Mouse (Mus musculus) thymus, postnatal 4 days (tissue): Measurements from ENCODE around the gene Adgrb3.
"Not testable (repeated sequence)": the region's sequence is repeated elsewhere in the genome, so short reads cannot be mapped to it uniquely, and the experiment has no call there.

ENCODE experiments used
- DNase-seq: peaks from one replicate; pipeline ENCODE4 v3.0.0; 2021

Adgrb3 gene

DNA sequence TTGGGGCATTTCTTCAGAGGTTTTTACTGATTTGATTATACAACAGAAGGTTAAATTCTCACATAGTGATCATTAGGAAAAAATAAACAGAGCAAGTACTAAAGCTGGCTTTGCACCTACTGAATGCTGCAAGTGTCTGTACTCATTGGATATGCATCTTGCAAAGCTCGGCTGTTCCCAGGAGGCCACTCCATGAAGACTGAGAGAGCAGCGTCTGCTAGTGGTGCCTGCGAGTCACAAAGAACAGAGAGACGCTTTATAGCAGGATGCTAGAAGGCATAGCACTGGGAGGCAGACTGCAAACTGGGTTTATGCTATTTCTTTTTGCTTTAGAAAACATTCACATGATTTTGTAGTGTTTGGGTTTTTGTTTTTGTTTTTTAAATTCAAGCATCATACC lies 325.2 kb downstream of the Adgrb3 start:
- DNase-seq, result no peak

DNA sequence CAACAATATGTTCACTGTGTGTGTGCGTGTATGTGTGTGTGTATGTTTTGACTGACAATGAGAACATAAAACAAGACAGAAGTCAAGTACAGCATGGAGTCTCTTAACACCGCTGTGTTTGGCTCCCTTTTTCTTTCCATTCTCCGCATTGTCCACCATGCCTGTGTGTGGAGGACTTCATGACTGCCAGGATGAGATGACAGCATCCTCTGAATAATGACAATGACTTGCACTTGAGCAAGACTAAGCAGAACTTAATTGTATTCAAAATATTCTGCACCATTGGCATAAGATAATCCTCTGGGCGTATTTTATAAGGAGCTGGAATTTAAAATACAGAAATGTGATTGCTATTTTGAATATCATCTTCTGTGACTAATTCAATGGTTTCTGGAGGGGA lies 326.0 kb downstream of the Adgrb3 start:
- no peak for DNase-seq

DNA sequence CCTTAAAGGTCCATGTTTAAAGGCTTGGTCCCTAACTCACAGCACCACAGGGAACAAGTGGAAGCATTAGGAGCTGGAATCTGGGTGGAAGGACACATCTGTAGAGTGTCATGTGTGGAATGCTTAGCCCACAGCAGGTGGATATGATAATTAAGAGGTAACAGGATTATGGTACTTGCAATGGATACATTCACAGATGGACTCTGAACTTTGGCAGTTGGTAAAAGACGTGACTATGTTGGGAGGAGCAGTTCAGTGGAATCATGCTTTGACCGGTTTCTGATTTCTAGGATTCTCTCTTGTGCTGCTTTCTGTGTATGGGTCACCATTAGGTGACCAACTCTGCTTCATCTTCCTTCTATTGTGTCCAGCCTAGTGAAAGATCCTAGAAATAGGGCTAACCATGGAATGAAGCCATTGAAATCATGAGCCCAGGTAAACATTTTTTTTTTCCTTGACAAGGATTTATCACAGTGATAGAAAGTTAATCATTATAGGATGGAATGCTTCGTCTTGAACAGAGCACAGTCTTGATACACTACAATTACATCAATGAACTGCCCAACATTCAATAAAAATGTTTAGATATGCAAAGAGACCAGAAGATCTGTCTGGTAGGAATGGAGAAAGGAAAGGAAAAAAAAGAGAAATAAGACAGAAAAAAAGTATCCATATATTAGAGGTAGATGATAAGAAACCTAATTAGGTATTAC lies 334.1 kb downstream of the Adgrb3 start:
- no peak for DNase-seq

DNA sequence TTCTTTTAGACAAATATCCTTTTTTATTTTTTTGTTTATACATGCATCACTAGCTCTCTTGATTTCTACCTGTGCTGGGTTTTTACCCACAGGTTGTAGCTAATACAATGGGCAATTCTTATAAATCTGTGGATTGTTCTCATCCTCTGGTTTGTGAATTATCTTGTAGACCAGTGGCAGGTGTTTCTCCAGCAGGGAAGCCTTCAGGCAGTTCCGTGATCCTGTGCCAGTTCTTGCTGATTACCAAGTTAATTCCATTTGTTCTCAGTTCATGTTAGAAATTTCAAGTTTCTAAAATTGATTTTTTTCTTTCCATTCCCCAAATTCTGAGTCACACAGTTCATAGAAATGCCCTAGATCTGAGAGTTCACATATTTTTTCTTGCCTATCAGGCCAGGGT lies 338.0 kb downstream of the Adgrb3 start:
- no peak for DNase-seq

DNA sequence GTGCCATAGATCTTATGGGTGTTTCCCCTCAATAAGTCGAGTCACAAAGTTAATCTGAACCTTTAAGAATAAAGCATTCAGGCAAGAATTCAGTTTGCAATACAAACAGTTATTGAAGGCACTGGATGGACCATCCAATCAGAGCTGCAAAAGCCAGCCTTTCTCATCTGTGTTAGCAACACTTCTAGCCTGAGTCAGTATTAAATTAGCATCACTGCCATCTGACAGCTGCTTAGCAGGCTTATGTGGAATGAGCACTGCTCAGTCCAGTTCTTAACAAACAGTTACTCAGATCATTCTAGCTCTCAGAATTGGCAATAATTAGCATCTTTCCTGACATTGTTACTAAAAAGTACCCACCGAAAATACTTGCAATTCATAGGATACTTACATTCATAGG lies 339.3 kb downstream of the Adgrb3 start:
- DNase-seq, result no peak

DNA sequence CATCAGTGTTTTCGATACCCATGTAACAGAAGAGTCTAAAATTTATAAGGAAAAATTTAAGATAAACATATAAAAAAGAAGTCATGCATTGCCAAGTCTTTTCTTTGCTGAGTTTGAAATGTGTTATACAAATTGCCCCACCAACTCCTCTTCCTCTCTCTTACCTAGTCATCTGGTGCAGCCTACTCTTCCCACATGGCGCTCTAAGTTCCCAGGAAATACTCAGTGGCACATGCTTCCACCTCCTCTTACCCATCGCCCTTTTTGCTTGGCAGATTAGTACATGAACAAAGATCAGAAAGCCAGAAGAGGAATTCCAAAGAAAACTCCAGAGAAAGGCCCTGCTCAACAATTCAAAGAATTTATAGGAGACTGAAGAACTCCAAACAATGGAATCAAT lies 353.8 kb downstream of the Adgrb3 start:
- DNase-seq, result no peak

DNA sequence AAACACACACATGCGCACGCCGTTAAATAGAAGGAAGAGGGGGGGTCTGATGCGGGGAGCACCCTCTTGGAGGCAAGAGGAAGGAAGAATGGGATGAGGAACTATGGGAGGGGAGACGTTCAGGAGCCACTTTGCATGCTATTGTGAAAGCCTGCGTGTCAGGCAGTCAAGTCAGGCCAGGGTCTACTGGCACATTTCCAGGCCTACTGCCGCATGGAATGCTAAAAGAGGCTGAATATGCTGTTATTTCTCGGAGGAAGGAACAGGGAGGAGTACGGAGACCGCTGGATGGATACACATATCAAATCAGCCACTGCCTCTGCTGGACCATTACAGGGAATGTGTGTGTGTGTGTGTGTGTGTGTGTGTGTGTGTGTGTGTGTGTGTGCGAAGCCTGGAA lies 355.0 kb downstream of the Adgrb3 start:
- DNase-seq, result no peak

DNA sequence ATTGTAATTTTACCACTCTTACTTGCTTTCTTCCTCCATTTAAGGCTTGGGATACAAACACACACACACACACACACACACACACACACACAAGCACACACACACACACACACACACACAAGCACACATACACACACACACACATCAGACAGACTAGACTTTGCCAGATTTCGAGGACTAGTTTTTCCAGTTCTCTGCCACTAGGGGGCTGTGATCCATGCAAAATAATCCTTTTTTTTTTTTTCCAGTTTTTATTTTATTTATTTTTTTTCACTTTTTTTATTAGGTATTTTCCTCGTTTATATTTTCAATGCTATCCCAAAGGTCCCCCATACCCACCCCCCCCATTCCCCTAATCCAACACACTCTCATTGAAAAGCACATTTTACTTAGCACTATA lies 357.9 kb downstream of the Adgrb3 start:
- not testable (repeated sequence) for DNase-seq

DNA sequence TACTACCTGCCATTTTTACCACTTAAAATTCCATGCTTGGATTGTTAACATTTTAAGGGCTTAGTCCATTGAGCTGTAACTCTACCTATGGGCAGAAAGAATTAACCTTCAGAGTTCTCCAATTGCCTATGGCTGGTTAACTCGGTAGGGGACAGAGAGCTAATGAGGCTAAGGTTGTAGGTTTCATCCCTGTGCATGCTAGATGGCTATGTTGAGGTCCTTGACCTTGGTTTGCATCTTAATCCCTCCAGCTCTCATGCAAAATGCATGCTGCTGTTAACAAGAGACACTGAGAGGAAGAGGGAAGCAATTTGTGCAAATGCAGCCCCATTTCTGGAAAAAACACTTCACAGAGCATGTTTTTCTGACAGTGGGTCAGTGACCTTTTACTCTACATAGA lies 366.9 kb downstream of the Adgrb3 start:
- no peak for DNase-seq

DNA sequence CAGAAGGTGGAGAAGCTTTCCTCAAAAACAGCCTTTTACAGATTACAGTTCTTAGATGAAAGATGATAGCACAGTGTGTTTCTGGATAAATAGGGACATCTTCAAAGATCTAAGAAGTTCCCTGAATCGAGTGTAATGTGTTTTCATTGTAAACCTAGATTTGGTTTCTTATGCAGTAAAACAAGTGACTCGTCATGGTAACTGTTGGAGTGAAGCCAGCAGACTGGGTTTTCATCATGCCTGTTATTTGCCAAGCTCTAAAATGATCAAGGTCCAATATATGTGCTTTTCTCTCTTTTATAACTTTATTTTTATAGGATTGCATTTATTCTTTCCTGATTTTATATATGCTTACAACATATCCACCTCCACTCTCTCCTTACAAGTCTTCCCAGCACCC lies 394.0 kb downstream of the Adgrb3 start:
- DNase-seq, result no peak

DNA sequence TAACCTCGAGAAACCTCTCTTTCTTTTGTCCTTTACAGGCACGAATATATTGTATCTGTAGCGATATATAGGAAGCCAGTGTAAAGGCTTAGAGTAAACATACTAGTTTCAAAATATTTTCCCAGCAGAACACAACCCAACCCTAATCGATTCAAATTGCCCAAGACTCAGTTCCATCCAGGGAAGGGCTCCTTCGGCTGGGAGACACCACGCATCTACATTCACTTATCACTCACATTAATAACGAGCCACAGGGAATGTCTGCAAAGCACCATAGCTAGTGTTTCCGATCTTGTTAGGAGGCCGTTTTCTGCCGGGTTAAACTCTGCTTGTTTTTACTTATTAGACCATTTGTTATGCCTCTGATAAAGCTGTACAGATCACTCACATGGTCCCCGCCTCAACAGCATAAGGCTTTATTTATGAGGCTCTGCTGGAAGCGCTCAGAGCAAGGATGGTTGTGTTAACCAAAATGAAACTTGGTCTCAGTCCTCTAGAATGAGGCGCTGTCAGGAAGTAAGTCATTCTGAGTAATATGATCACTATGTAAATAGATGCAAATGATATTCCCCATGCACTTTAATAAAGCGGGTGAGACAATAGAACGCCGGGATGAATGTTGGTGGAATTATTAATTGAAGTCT lies 399.2 kb downstream of the Adgrb3 start:
- no peak for DNase-seq

DNA sequence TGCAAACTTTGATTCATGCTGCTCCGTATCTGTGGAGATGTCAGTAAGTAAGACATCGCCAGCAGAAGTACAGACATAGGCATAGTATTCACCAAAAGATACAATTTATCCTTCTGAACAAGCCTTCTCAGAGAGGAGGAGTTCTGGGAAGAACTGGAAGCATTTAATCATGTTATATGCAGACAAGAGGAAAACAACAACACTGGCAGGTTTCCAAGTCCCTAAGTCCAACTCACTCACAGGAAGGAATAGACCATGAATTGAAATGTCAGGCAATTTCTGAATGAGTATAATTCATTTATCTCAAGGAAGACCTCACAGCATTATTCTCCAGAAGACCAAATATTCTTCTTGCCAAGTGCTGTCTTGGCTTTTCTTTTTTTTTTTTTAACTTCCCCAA lies 408.8 kb downstream of the Adgrb3 start:
- no peak for DNase-seq

DNA sequence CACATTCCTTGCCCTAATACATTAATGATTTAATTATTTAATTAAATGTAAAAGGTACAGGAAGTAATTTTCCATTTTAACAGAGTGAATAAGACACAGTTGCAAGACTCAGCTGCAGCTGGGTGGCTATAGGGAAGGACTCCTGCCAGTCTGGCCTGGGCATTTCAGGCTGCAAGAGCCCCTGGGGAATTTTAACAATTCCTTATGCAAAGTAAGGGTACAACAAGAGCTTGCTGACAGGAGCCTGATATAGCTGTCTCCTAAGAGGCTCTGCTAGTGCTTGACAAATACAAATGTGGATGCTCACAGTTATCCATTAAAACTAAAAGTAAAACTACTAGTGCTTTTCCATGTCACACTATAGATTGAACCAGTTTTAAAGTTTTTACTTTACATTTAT lies 410.1 kb downstream of the Adgrb3 start:
- DNase-seq, result no peak

DNA sequence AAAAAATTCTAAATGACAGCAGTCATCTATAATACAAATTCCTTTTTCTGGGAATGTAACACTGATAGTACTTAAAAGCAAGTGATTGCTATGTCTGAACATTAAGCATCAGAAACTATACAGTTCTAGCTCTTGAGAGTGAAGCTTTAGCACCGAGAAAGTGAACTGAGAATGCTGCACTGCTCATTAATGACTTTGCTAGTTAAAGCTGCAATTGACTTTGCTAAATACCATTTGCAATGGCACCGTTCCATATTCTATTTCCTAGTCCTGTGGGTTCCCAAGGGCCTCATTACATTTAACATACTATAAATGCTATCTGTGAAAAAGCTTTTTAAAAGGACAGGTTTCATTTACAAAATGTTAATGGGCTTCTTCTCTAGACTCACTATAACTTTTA lies 414.4 kb downstream of the Adgrb3 start:
- DNase-seq, result no peak

DNA sequence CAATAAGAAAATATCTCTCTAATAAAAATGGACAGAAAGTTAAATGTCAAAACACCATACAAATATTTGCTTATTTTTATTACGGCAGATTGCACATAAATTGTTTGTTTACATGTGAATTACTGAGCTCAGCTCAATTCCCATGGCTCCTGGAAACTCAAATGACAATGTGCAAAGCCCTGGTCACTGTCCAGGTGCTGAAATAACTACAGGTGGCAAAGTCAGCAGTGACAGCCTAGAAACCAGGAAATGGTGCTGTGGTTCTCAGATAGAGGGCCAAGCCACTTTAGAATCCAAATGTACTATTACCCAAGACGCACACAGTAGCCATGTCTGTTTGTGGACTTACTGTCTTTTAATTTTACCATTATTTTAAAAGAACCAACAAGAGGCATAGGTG lies 465.3 kb downstream of the Adgrb3 start:
- no peak for DNase-seq

DNA sequence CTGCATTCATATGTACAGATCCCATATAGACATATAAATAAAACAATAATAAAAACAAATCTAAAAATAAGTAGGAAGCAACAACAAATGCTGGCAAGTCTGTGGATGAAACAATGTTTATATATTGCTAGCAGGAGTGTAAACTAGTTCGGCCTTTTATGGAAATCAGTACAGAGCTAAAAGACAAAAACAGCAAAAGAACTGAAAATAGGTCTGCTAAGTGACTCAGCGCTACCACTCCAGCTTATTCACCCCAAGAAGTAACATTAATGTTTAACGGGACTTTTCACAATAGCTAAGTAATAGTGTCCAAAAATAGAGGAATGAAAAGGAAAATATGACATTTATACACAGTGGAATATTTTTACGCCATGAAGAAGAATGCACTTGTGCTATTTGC lies 471.0 kb downstream of the Adgrb3 start:
- DNase-seq, result no peak

DNA sequence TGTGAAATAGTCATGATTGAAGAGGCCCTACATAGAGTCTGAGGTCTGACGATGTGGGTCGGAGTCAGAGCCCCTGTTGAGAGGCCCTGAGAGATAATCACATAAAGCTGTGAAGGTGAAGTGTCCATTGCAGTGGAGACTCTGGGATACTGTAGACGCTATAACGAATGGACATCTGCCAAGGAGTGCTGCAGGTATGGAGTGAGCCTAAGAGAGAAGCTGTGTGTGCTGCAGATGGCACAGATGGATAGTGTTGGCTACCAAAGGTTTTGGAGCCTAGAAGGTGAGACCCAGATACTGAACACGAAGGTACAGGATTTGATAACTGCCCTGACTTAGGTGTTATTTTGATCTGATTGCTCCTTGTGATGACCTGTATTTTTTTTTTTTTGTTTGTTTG lies 474.0 kb downstream of the Adgrb3 start:
- no peak for DNase-seq

DNA sequence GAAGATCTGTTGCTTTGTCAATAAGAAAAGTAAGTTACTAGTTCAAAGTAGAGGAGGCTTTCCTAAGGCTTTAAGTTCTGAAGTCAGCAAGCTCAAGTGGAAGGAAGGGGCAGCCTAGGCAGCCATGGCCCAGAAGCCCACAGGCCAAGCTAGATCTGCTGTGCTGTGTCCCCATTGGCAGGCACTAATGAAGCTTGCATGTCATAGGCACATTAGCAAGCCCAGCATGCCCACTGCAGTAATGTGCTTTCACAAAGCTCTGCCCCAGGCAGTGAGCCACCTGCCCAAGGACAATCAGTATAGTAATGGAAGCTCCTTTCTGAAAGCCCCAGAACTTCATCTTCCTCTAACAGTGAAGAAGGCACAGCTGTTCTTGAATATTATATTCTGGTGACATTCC lies 484.6 kb downstream of the Adgrb3 start:
- DNase-seq, result no peak

DNA sequence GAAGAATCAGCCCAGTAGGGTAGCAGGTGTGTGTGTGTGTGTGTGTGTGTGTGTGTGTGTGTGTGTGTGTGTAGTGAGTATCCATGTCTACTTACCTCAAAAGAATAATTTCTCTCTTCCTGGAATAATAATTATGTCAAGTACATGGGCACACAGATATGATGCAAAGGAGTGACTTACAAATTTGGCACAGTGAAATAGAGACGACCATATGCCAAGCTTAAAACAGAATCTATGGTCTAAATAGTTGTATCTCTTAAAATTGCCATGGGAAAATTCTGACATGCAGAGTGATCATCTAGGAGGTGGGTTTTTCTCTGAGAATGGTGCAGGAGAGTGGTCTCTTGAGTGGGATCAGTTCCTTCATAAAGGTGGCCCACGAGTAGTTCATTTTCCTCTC lies 504.1 kb downstream of the Adgrb3 start:
- no peak for DNase-seq

DNA sequence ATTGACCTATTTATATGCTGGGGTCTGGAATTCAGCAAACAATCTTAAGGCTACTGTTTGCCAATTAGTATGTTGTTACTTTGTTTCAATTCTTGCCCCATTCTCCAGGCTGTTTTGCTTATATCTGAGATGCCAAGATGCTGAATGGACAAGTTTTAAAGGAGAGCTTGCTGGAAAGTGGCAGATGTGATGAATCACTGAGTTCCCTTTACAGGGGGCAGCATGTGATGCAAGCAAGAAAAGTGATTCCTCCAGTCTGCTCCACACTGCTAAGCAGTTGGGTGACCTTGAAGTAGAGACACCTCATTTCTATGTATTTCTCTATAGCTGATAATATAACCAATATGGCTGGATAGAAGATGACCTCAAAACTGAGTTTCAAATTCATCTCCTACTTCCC lies 512.4 kb downstream of the Adgrb3 start:
- DNase-seq, result no peak

DNA sequence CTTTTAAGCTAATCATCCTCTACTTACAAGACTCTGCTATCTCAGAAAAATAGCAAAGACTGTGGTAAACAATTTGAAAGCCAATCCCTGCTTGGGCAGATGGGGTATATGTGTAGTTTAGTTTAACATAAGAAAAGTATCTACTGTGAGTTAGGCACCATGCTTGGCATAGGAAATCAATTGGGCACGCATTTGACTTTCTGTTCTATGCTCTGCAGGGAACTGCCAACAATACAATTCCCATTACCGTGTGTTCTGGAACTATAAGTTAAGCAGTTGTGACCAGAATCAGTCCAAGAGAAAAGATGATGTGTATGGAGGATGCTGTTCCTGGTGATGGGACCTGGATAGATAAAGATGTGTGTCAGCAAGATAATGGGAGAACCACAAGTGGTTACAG lies 517.2 kb downstream of the Adgrb3 start:
- no peak for DNase-seq

DNA sequence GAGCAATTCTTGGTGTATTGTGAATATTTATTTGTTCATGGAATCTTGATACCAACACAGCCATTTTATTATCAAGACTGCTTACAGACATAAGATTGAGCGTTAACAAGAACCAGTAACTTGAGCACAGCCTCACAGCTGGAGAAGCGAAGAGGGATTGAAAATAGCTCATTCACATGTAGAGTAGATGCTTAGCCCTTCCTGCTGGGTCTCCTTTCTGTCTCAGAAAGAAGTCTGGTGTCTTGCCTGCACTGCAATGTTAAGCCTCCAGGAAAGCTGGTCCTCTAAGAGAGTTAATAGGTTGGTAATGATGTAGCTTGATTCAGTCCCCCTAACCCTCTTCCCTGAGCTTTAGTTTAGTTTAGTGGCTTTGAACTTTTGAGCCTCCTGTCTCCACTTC lies 519.4 kb downstream of the Adgrb3 start:
- DNase-seq, result no peak

DNA sequence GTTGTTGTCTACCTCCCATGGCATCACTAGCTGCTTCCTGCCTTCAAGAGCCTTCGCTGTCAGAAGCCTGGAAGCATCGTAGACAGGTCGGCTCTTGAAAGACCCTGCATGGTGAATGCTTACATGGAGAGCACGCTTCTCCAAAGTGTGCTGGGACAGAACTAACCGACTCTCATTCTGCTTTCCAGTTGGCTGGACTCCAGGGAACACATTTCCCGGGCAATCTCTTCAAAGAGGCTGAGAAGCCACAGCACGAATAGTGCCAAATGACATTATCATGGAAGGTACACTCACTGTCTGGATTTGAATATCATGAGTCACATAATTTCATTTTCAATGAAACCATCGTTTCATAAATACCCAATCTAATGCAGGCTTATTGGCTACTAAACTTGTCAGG lies 548.0 kb downstream of the Adgrb3 start:
- DNase-seq, result no peak

DNA sequence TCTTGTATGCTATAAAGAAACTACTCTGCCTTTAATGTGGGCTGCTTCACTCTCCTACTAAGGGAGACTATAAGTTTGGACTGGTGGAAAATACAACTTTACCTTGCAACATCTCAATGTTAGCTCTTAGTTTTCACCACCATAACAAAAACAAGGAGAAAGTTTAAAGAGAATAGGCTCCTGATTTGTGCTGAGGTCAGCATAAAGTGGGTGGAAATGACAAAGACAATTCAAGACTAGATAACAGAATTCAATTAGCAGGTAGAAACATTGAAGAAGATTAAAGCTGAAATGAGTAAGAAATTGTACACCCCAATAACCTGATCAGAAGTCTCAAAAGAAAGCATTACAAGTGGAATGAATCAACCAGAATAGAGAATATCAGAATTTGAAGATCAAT lies 578.9 kb downstream of the Adgrb3 start:
- no peak for DNase-seq

DNA sequence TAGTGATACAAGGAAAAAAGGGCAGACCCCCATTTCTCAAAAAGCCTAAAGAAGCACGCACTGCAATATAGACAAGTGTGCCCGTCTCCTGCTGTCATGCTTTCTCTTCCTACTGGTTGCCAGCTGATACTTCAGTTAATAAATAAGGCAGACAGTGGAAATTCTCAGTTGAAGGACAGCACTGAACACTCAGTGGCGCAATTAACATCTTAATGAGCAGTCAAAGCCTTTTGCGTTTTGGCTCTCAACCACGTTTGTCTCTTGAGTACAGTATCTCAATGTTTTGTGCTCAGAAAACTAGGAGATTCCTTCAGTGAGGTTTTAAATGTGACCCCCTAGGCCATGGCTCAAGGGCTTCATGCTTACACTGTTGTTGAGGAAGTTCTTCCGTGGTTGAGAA lies 587.1 kb downstream of the Adgrb3 start:
- no peak for DNase-seq
